Mouse (Mus musculus) kidney, adult 2 months (tissue): Measurements from ENCODE around the gene Tbc1d19.

Experiments
- CTCF ChIP-seq: fragments of 200-500 bp; conservative IDR thresholded peaks from 2 replicates; pipeline ENCODE4 v1.5.1; 2011; ENCODE audit warnings: low read depth, mild to moderate bottlenecking, control low read depth, low read length, moderate library complexity, mixed read lengths; ENCODE audit not compliant: insufficient read depth, insufficient read length
- POLR2A ChIP-seq: fragments of 200-500 bp; IDR thresholded peaks from one replicate; pipeline ENCODE4 v1.6.1; 2011; ENCODE audit warnings: low read depth, low read length, control low read depth

GRCm38 (mm10) chr5:53759912-53760311 lies 49.5 kb upstream of the Tbc1d19 start:
- TF ChIP-seq CTCF, result no peak
- no peak for TF ChIP-seq POLR2A
